Mouse (Mus musculus) embryonic facial prominence, embryonic 11.5 days (tissue): ENCODE data around the gene Muc3. TPM values are rescaled to one million over a fixed set of nuclear protein-coding genes. Genes with fewer than 3 reads are reported as not detected.
A peak's percentile ranks its signal among the peaks of the same experiment; 100 is the strongest.

Experiments used
- ATAC-seq: fragments of 200-750 bp; cut with Nextera tagmentation; replicated peaks from 2 replicates; pipeline ENCODE4 v1.8.0; 2017; ENCODE audit warnings: low read depth; ENCODE audit not compliant: insufficient number of reproducible peaks, low FRiP score, low TSS enrichment
- DNase-seq: peaks from one replicate; pipeline ENCODE4 v3.0.0-alpha.2; 2015; ENCODE audit warnings: low spot score
- H3K27ac ChIP-seq: fragments of 300-500 bp; sonication (generic); replicated peaks from 2 replicates; pipeline ENCODE4 v1.5.1; 2014; ENCODE audit warnings: mild to moderate bottlenecking, low read depth, low read length, control low read depth
- H3K27me3 ChIP-seq: fragments of 300-500 bp; sonication (generic); 2 replicates; pipeline ENCODE4 v1.6.1; 2014; ENCODE audit warnings: mild to moderate bottlenecking, low read length, moderate library complexity, mixed read lengths; ENCODE audit not compliant: control insufficient read depth, insufficient read depth
- H3K36me3 ChIP-seq: fragments of 300-500 bp; sonication (generic); replicated peaks from 2 replicates; pipeline ENCODE4 v1.6.1; 2014; ENCODE audit warnings: low read depth, mild to moderate bottlenecking, low read length, moderate library complexity, mixed read lengths; ENCODE audit not compliant: control insufficient read depth, insufficient read depth
- H3K4me1 ChIP-seq: fragments of 300-500 bp; sonication (generic); 2 replicates; pipeline ENCODE4 v1.6.1; 2014; ENCODE audit warnings: low read length, mixed read lengths; ENCODE audit not compliant: control insufficient read depth, insufficient read depth
- H3K4me2 ChIP-seq: fragments of 300-500 bp; sonication (generic); 2 replicates; pipeline ENCODE4 v1.6.1; 2014; ENCODE audit warnings: low read depth, mild to moderate bottlenecking, control low read depth, low read length, moderate library complexity
- H3K4me3 ChIP-seq: fragments of 300-500 bp; sonication (generic); 2 replicates; pipeline ENCODE4 v1.5.1; 2014; ENCODE audit warnings: low read depth, low read length, control low read depth
- H3K9ac ChIP-seq: fragments of 300-500 bp; sonication (generic); replicated peaks from 2 replicates; pipeline ENCODE4 v1.6.1; 2014; ENCODE audit warnings: mild to moderate bottlenecking, control low read depth, low read length
- H3K9me3 ChIP-seq: fragments of 300-500 bp; sonication (generic); replicated peaks from 2 replicates; pipeline ENCODE4 v1.6.1; 2016; ENCODE audit warnings: mild to moderate bottlenecking, low read length, inconsistent platforms, mixed read lengths; ENCODE audit not compliant: control insufficient read depth
- WGBS: fragments of 180-500 bp; shearing (Covaris S2); extraction: QIAGEN DNeasy Blood & Tissue Kit; methylation state at CpG from one replicate; pipeline ENCODE4 v1.1.7; 2014; 5-methylcytosine and 5-hydroxymethylcytosine counted together
- polyA plus RNA-seq: library from polyadenylated mRNA; unstranded; fragments of >200 nt; fragmentation: Nextera tagmentation; extraction: Ambion mirVana; gene quantifications from 2 replicates; pipeline ENCODE4 v1.2.1, GENCODE M21; 2014

Gene Muc3
- polyA plus RNA-seq, 1 experiment from 2014 or later: not detected

DNA sequence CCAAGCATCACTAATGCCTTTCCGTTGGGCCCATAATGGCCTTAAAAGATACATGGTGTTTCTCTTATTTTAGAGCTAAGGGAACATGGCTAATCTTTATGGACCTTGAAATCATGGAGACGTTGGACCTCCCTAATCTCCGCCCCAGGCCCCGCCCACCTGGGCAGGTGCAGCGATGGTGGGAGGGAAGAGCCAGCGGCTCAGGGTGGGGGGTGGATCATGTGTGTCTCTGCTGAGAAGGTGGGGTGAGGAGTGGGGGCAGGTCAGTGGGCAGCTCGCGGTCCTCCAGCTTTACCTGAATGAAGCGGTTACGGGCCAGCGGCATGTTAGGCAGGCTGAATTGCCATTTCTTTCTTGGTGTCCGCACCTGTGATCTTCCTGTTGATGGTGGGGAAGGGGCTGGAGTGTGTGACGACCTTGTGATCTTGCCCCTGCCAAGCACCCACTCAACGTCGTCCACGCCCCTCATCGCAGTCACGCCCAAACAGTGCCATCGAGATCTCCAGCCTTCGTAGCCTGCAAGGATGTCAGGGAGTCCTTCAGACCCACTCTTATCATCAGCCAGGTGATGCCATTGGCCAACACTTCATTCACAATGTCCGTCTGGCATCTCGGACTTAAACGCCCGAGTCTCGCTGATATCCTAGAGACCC lies 39.1 kb downstream of the Muc3 start:
- H3K4me3 ChIP-seq: no peak overlapping the region
- H3K9ac ChIP-seq: no peak overlapping the region
- 0 out of 2 replicates have a peak, but pooled peaks cover 2% of the 10 kb centered on the region for H3K36me3 ChIP-seq
- H3K27ac ChIP-seq: no peak overlapping the region
- no peak for ATAC-seq
- 61% methylated on average over 25 of the region's 25 CpGs for WGBS
- no peak overlapping the region for H3K4me2 ChIP-seq
- no peaks in the 10 kb centered on the region for H3K9me3 ChIP-seq
- no peaks in the 10 kb centered on the region for H3K4me1 ChIP-seq
- no peak for DNase-seq
- H3K27me3 ChIP-seq: no peaks in the 10 kb centered on the region

DNA sequence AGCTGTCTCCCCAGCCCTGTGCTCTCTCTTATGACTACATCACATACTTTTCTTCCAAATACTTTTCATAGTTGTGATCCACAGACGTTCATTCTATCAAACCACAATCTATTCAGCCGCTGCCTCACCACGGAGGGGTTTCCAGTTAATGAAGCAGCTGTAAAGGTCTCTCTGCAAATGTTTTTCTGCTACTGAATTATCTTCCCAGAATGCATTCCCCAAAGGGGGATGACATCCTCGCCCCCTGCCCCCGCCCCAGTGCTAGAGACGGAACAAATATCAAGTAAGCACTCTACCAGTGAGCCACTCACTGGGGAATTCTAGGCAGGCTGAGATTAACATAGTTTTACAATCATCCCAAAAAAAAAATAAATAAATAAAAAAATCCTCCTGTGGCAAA lies 41.0 kb downstream of the Muc3 start:
- WGBS: 61% methylated on average over 6 of the region's 6 CpGs

DNA sequence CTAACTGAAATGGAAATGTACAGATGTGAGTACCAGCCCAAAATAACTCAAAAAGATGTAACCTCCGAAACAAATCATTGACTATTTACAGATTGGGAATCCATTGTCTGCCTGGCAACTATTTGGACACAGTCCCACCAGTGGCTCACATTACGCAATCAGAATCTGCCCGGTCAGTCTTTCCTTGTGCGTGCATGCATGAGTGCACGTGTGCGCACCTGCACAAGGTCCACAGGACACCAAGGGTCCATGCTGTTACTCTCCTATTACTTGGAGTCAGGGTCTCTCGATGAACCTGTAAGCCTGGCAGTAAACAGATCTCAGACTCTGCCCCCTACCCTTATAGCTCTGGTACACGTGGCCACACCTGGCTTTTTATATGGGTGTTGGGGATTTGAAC lies 41.5 kb downstream of the Muc3 start:
- H3K4me3 ChIP-seq: no peak overlapping the region
- H3K9ac ChIP-seq: no peak overlapping the region
- H3K36me3 ChIP-seq: no peaks in the 10 kb centered on the region
- ATAC-seq: no peak
- H3K4me2 ChIP-seq: no peak overlapping the region
- no peak overlapping the region for H3K27ac ChIP-seq
- H3K9me3 ChIP-seq: no peaks in the 10 kb centered on the region
- H3K4me1 ChIP-seq: no peaks in the 10 kb centered on the region
- DNase-seq: no peak
- H3K27me3 ChIP-seq: no peaks in the 10 kb centered on the region
- WGBS: 80% methylated on average over 8 of the region's 8 CpGs

More for the DNA sequence above, 41.0 kb downstream of the Muc3 start:
- H3K36me3 ChIP-seq: no peaks in the 10 kb centered on the region
- no peaks in the 10 kb centered on the region for H3K27me3 ChIP-seq
- no peak overlapping the region for H3K4me2 ChIP-seq
- no peak overlapping the region for H3K9ac ChIP-seq
- DNase-seq (no peak), ATAC-seq (no peak)
- no peaks in the 10 kb centered on the region for H3K9me3 ChIP-seq
- no peaks in the 10 kb centered on the region for H3K4me1 ChIP-seq
- H3K27ac ChIP-seq: no peak overlapping the region
- H3K4me3 ChIP-seq: no peak overlapping the region

DNA sequence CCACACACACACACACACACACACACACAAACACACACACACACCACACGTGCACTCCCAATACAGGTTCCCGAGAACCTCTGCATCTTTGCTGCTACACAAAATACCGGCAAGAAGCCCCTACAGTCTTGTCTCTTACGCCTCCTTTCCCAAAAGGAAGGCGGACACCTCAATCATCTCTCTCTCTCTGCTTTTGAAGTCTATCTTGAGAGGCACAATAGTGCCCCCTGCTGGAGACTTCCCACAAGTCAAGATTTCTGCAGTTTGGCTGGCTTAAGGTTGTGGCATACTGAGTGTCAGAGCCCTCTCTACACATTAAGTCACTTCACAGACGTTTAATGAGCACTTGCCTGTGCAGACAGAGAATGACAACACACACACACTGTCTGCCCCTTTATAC lies 42.1 kb downstream of the Muc3 start:
- Histone ChIP-seq H3K9me3 (no peaks in the 10 kb centered on the region), H3K9ac (no peak overlapping the region), H3K27ac (no peak overlapping the region), H3K4me1 (no peaks in the 10 kb centered on the region), H3K4me3 (no peak overlapping the region), H3K36me3 (no peaks in the 10 kb centered on the region), H3K4me2 (no peak overlapping the region), H3K27me3 (no peaks in the 10 kb centered on the region)
- DNase-seq: peak; percentile 92
- ATAC-seq: peak; percentile 14; the same call in 1 of the 2 replicates
- 9% methylated on average over 6 of the region's 6 CpGs for WGBS

DNA sequence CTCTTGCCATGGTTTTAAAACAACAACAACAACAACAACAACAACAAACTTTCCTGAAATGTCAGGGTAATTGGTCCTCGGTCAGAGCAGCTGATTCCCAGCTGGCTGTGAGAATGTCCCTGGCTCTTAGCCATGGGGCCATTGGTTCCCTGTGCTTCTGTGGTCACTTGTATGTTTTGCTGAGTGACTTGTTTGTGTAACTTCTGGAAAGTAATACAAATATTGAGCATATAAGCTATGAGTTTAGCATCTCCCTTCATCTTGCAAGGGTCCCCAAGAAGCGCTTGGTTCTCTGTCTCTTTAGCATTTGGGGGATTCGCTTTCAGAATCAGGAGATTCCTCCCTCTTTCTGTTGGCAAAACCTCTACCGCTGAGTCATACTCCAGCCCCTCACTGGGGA lies 42.7 kb downstream of the Muc3 start:
- DNase-seq: no peak
- no peak overlapping the region for H3K27ac ChIP-seq
- no peaks in the 10 kb centered on the region for H3K27me3 ChIP-seq
- 77% methylated on average over 4 of the region's 4 CpGs for WGBS
- H3K36me3 ChIP-seq: no peaks in the 10 kb centered on the region
- no peak overlapping the region for H3K4me2 ChIP-seq
- H3K9me3 ChIP-seq: no peaks in the 10 kb centered on the region
- H3K4me1 ChIP-seq: no peaks in the 10 kb centered on the region
- no peak overlapping the region for H3K9ac ChIP-seq
- no peak for ATAC-seq
- H3K4me3 ChIP-seq: no peak overlapping the region

DNA sequence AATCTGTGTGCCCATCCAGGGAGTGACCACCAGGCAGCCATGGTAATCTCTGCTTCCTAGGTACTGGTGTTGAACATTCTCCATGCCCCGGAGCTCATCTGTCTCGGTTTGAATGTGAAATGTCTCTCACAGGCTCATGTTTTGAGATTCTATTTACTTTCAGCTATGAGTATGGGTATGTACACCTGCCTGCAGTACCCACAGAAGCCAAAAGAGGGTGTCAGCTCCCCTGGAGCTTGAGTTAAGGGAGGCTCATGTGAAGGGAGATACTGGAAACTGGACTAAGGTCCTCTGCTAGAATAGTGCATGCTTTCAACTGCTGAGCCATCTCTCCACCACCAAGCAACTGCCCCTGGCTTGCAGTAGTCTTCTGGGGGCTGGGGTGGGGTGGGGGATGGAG lies 45.2 kb downstream of the Muc3 start:
- Histone ChIP-seq H3K4me2 (no peak overlapping the region), H3K27ac (no peak overlapping the region), H3K4me1 (no peaks in the 10 kb centered on the region), H3K9ac (no peak overlapping the region), H3K36me3 (no peaks in the 10 kb centered on the region), H3K4me3 (no peak overlapping the region), H3K27me3 (no peaks in the 10 kb centered on the region), H3K9me3 (no peaks in the 10 kb centered on the region)
- WGBS: 85% methylated on average over 2 of the region's 2 CpGs
- DNase-seq: no peak
- no peak for ATAC-seq

DNA sequence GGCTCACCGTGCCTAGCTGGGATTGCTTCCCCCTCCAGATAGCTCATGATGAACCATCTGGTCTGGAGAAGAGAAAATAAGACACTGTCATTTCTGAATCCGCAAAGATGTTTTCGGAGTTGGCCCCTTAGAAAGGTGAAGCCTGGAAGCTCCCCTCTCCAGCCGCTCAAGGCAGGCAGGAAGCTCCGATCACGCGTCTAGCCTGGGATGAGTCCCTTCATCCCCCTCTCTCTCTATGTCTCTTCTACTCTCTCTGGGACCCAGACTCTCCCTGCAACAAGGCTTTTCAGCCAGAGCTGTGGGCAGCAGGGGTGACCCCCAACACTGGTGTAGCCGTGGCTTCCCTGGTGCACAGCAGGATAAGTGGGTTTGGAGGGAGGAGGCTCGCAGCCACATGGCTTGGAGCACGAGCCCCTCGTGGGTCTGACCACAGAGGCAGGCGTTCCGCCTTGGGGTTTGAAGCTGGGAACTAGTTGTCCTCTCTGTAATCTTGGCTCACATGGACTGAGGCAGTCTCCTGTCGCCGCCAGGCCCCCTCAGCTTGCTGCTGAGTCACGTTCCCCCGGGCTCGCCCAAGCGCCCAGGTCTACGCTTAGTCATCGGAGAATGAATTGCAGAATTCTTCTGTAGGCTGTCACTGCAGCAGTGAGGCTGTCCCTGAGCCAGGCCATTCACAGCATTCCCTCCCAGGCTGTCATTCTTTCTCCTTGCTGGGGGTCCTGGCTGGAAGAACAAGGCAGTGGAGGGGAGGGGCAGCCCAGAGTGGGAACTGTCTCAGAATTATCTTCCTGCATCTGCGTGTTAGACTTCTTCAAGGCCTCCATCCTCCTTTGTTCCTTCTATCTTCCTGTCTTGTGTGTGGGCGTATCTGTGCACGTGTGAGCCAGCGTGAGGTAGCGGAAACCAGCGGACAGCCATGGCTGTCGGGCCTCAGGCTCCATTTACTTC lies 46.3 kb downstream of the Muc3 start:
- H3K4me2 ChIP-seq: no peak overlapping the region
- no peak overlapping the region for H3K9ac ChIP-seq
- H3K4me1 ChIP-seq: no peaks in the 10 kb centered on the region
- no peaks in the 10 kb centered on the region for H3K36me3 ChIP-seq
- no peak overlapping the region for H3K27ac ChIP-seq
- ATAC-seq: no peak
- H3K27me3 ChIP-seq: no peaks in the 10 kb centered on the region
- no peak for DNase-seq
- no peaks in the 10 kb centered on the region for H3K9me3 ChIP-seq
- WGBS: 67% methylated on average over 28 of the region's 28 CpGs
- no peak overlapping the region for H3K4me3 ChIP-seq

DNA sequence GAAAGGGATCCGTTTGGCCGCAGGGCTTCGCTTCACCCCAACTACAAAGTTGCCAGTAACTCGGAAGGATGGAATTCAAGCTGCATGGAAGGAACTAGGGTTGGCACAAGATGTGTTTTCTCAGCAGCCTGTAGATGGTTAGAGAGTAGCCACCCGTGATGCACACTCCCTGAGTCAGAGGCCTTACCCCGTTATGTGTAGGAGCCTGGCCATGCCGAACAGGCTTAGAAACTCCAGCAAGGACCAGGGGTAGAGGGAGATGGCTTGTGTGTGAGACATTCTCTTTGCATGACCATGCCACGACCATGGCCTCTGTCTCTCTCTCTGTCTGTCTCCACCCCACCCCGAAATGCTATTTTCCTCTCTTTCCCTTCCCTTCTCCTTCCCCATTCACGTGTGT lies 47.0 kb downstream of the Muc3 start:
- DNase-seq: no peak
- no peak overlapping the region for H3K9ac ChIP-seq
- WGBS: 76% methylated on average over 10 of the region's 10 CpGs
- H3K4me2 ChIP-seq: no peak overlapping the region
- H3K27me3 ChIP-seq: no peaks in the 10 kb centered on the region
- H3K4me1 ChIP-seq: no peaks in the 10 kb centered on the region
- no peak overlapping the region for H3K4me3 ChIP-seq
- H3K9me3 ChIP-seq: no peaks in the 10 kb centered on the region
- H3K36me3 ChIP-seq: no peaks in the 10 kb centered on the region
- H3K27ac ChIP-seq: no peak overlapping the region
- no peak for ATAC-seq
